Mouse (Mus musculus) hindbrain, embryonic 11.5 days (tissue): ENCODE measurements at regions not wholly inside any gene's neighbourhood (a gene's known extent, or its start where the extent isn't known, plus 50 kb on each side); places are given as distances from the start of the nearest gene placed in this dataset.
"Not testable (repeated sequence)": the region's sequence is repeated elsewhere in the genome, so short reads cannot be mapped to it uniquely, and the experiment has no call there.

Experiments used
- ATAC-seq: fragments of 200-750 bp; cut with Nextera tagmentation; 2 replicates; pipeline ENCODE4 v1.8.0; 2017; ENCODE audit warnings: mild to moderate bottlenecking, moderate TSS enrichment, moderate library complexity; ENCODE audit not compliant: low FRiP score
- DNase-seq: peaks from one replicate; pipeline ENCODE4 v3.0.0-alpha.2; 2015; ENCODE audit warnings: low spot score
- H3K27ac ChIP-seq: fragments of 300-500 bp; sonication (generic); 2 replicates; pipeline ENCODE4 v1.5.1; 2014; ENCODE audit warnings: mild to moderate bottlenecking, low read depth, low read length
- H3K27me3 ChIP-seq: fragments of 300-500 bp; sonication (generic); 2 replicates; pipeline ENCODE4 v1.6.1; 2014; ENCODE audit warnings: mild to moderate bottlenecking, low read length, moderate library complexity, mixed read lengths; ENCODE audit not compliant: control insufficient read depth, insufficient read depth
- H3K36me3 ChIP-seq: fragments of 300-500 bp; sonication (generic); 2 replicates; pipeline ENCODE4 v1.6.1; 2014; ENCODE audit warnings: mild to moderate bottlenecking, low read length, moderate library complexity, mixed read lengths; ENCODE audit not compliant: control insufficient read depth, insufficient read depth
- H3K4me1 ChIP-seq: fragments of 300-500 bp; sonication (generic); replicated peaks from 2 replicates; pipeline ENCODE4 v1.6.1; 2014; ENCODE audit warnings: low read length, mixed read lengths; ENCODE audit not compliant: control insufficient read depth, insufficient read depth
- H3K4me2 ChIP-seq: fragments of 300-500 bp; sonication (generic); replicated peaks from 2 replicates; pipeline ENCODE4 v1.6.1; 2014; ENCODE audit warnings: mild to moderate bottlenecking, low read depth, low read length
- H3K4me3 ChIP-seq: fragments of 300-500 bp; sonication (generic); 2 replicates; pipeline ENCODE4 v1.5.1; 2014; ENCODE audit warnings: low read depth, low read length
- H3K9ac ChIP-seq: fragments of 300-500 bp; sonication (generic); 2 replicates; pipeline ENCODE4 v1.6.1; 2014; ENCODE audit warnings: low read depth, low read length
- H3K9me3 ChIP-seq: fragments of 300-500 bp; sonication (generic); 2 replicates; pipeline ENCODE4 v1.6.1; 2016; ENCODE audit warnings: low read length; ENCODE audit not compliant: control insufficient read depth
- WGBS: fragments of 180-500 bp; shearing (Covaris S2); extraction: QIAGEN DNeasy Blood & Tissue Kit; methylation state at CpG from one replicate; pipeline ENCODE4 v1.1.7; 2014; 5-methylcytosine and 5-hydroxymethylcytosine counted together

GRCm38 (mm10) chr11:56505068-56505467 lies 464.3 kb upstream of the Nmur2 start:
- Histone ChIP-seq H3K36me3 (no peaks in the 10 kb centered on the region), H3K4me2 (no peak overlapping the region), H3K9ac (no peak overlapping the region), H3K4me3 (no peak overlapping the region), H3K9me3 (no peaks in the 10 kb centered on the region), H3K27me3 (no peaks in the 10 kb centered on the region), H3K4me1 (no peaks in the 10 kb centered on the region), H3K27ac (no peak overlapping the region)
- ATAC-seq, result no peak
- DNase-seq, result no peak
- 70% methylated on average over 4 of the region's 4 CpGs for WGBS

- Histone ChIP-seq H3K27me3 (no peaks in the 10 kb centered on the region), H3K27ac (no peak overlapping the region), H3K36me3 (no peaks in the 10 kb centered on the region), H3K9ac (no peak overlapping the region), H3K4me1 (no peaks in the 10 kb centered on the region), H3K4me2 (no peak overlapping the region), H3K9me3 (no peaks in the 10 kb centered on the region), H3K4me3 (no peak overlapping the region)
- WGBS, result 82% methylated on average over 2 of the region's 2 CpGs
- DNase-seq, result no peak
- no peak for ATAC-seq
These were observed 474.1 kb upstream of the Nmur2 start for GRCm38 (mm10) chr11:56514941-56515340.

- 49% methylated on average over 2 of the region's 2 CpGs for WGBS
- no peak overlapping the region for H3K4me3 ChIP-seq
These were observed 477.7 kb upstream of the Nmur2 start for GRCm38 (mm10) chr11:56518486-56518885.

GRCm38 (mm10) chr11:56550736-56551135 lies 460.5 kb upstream of the Gria1 start:
- no peak overlapping the region for H3K27ac ChIP-seq
- H3K9me3 ChIP-seq, result no peaks in the 10 kb centered on the region
- 63% methylated on average over 4 of the region's 4 CpGs for WGBS
- H3K4me1 ChIP-seq, result no peaks in the 10 kb centered on the region
- no peak overlapping the region for H3K4me3 ChIP-seq
- DNase-seq, result no peak
- H3K36me3 ChIP-seq, result no peaks in the 10 kb centered on the region
- no peaks in the 10 kb centered on the region for H3K27me3 ChIP-seq
- no peak for ATAC-seq
- H3K4me2 ChIP-seq, result no peak overlapping the region
- H3K9ac ChIP-seq, result no peak overlapping the region

More at GRCm38 (mm10) chr11:56518486-56518885, 477.7 kb upstream of the Nmur2 start:
- ATAC-seq (no peak), DNase-seq (no peak)
- Histone ChIP-seq H3K27ac (no peak overlapping the region), H3K36me3 (no peaks in the 10 kb centered on the region), H3K9ac (no peak overlapping the region), H3K9me3 (no peaks in the 10 kb centered on the region), H3K4me1 (no peaks in the 10 kb centered on the region), H3K4me2 (no peak overlapping the region), H3K27me3 (no peaks in the 10 kb centered on the region)

- Histone ChIP-seq H3K9ac (no peak overlapping the region), H3K4me1 (no peaks in the 10 kb centered on the region), H3K4me3 (no peak overlapping the region), H3K27me3 (no peaks in the 10 kb centered on the region), H3K27ac (no peak overlapping the region), H3K36me3 (no peaks in the 10 kb centered on the region), H3K4me2 (no peak overlapping the region), H3K9me3 (no peaks in the 10 kb centered on the region)
- DNase-seq, result no peak
- ATAC-seq, result no peak
- 56% methylated on average over 1 of the region's 1 CpGs for WGBS
These were observed 454.9 kb upstream of the Gria1 start for GRCm38 (mm10) chr11:56556332-56556731.

- H3K9me3 ChIP-seq, result no peaks in the 10 kb centered on the region
- no peaks in the 10 kb centered on the region for H3K27me3 ChIP-seq
- 89% methylated on average over 5 of the region's 5 CpGs for WGBS
- no peaks in the 10 kb centered on the region for H3K36me3 ChIP-seq
- no peak overlapping the region for H3K9ac ChIP-seq
- no peak overlapping the region for H3K27ac ChIP-seq
- H3K4me3 ChIP-seq, result no peak overlapping the region
- DNase-seq (no peak), ATAC-seq (no peak)
- no peaks in the 10 kb centered on the region for H3K4me1 ChIP-seq
- no peak overlapping the region for H3K4me2 ChIP-seq
These were observed 431.2 kb upstream of the Gria1 start for GRCm38 (mm10) chr11:56580028-56580427.

- no peak for DNase-seq
- Histone ChIP-seq H3K4me3 (no peak overlapping the region), H3K36me3 (no peaks in the 10 kb centered on the region), H3K4me2 (no peak overlapping the region), H3K27me3 (no peaks in the 10 kb centered on the region), H3K9me3 (no peaks in the 10 kb centered on the region), H3K4me1 (no peaks in the 10 kb centered on the region), H3K9ac (no peak overlapping the region), H3K27ac (no peak overlapping the region)
- 74% methylated on average over 3 of the region's 3 CpGs for WGBS
- ATAC-seq, result no peak
These were observed 428.1 kb upstream of the Gria1 start for GRCm38 (mm10) chr11:56583054-56583453.

GRCm38 (mm10) chr11:56593435-56593834 lies 417.8 kb upstream of the Gria1 start:
- not testable (repeated sequence) for H3K4me3 ChIP-seq, H3K27ac ChIP-seq, H3K36me3 ChIP-seq, H3K4me2 ChIP-seq, H3K9ac ChIP-seq, H3K27me3 ChIP-seq, H3K4me1 ChIP-seq, DNase-seq, H3K9me3 ChIP-seq
- ATAC-seq, result peak; percentile 78; the same call in 1 of the 2 replicates
- 87% methylated on average over 2 of the region's 6 CpGs for WGBS

GRCm38 (mm10) chr11:56603742-56604141 lies 407.4 kb upstream of the Gria1 start:
- H3K4me1 ChIP-seq, result no peaks in the 10 kb centered on the region
- no peak overlapping the region for H3K4me3 ChIP-seq
- H3K36me3 ChIP-seq, result no peaks in the 10 kb centered on the region
- no peak for DNase-seq
- no peaks in the 10 kb centered on the region for H3K27me3 ChIP-seq
- no peak overlapping the region for H3K4me2 ChIP-seq
- no peak overlapping the region for H3K9ac ChIP-seq
- ATAC-seq, result no peak
- H3K27ac ChIP-seq, result no peak overlapping the region
- 73% methylated on average over 1 of the region's 1 CpGs for WGBS
- no peaks in the 10 kb centered on the region for H3K9me3 ChIP-seq
